Mouse (Mus musculus): Measurements from ENCODE around the gene Lrrc7. TPM values are rescaled to one million over a fixed set of nuclear protein-coding genes. Genes with fewer than 3 reads are reported as not detected.

Gene Lrrc7
- polyA plus RNA-seq, 1 experiment from 2014 or later = 2.8 TPM

DNA sequence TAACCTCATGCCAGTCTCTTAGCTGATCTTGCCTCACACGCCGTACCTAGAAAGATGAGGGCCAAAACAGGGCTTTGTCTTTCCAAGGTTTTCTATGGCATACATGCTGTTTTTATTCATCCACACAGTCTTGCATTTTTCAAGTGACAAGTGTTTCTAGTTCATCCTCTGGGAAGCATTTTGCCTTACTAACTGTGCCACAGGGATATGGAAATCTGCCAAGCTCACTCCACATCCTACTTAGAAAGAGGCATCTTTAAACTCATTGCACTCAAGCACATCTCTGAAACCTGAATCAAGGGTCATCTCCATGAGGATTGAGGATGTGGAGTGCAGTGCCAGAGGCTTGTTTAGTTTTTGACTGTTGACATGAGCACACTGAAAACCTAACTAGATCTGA is 199.9 kb downstream of the Lrrc7 start:
- no peaks in the 10 kb centered on the region for H3K36me3 ChIP-seq
- no peaks in the 10 kb centered on the region for H3K27me3 ChIP-seq
- H3K4me3 ChIP-seq = no peak overlapping the region
- H3K4me1 ChIP-seq = no peaks in the 10 kb centered on the region
- no peak overlapping the region for H3K4me2 ChIP-seq
- no peak overlapping the region for H3K27ac ChIP-seq
- no peak for ATAC-seq (ENCODE audit: insufficient number of reproducible peaks, insufficient read depth, low FRiP score, low TSS enrichment, low read depth)
- no peak overlapping the region for H3K9ac ChIP-seq
- H3K9me3 ChIP-seq = no peaks in the 10 kb centered on the region
- WGBS = 97% methylated on average over 2 of the region's 2 CpGs

DNA sequence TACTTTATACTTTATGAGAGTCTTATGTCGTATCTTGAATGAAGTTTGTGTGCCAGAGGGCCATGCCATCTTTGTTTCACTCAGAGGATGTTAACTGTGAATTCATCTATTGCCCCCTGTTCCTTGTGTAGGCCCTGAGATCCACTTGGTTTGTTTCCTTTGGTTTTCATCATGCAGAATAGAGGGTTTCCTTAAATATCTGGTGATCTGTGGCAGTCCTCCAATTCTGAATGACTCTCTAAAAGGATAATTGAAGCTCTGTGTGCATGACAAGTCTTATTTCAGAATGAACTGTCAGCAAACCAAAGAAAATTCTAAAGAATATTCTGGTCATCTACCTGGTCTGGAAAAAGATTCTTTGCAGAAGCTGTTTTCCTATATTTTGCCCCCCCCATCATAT is 205.3 kb downstream of the Lrrc7 start:
- no peak overlapping the region for H3K27ac ChIP-seq
- H3K4me2 ChIP-seq = no peak overlapping the region
- H3K4me3 ChIP-seq = no peak overlapping the region
- H3K36me3 ChIP-seq = no peaks in the 10 kb centered on the region
- no peaks in the 10 kb centered on the region for H3K27me3 ChIP-seq
- no peak for ATAC-seq (ENCODE audit: insufficient number of reproducible peaks, insufficient read depth, low FRiP score, low TSS enrichment, low read depth)
- H3K4me1 ChIP-seq = no peaks in the 10 kb centered on the region
- no peak overlapping the region for H3K9ac ChIP-seq
- no peaks in the 10 kb centered on the region for H3K9me3 ChIP-seq
- 85% methylated on average over 1 of the region's 1 CpGs for WGBS

DNA sequence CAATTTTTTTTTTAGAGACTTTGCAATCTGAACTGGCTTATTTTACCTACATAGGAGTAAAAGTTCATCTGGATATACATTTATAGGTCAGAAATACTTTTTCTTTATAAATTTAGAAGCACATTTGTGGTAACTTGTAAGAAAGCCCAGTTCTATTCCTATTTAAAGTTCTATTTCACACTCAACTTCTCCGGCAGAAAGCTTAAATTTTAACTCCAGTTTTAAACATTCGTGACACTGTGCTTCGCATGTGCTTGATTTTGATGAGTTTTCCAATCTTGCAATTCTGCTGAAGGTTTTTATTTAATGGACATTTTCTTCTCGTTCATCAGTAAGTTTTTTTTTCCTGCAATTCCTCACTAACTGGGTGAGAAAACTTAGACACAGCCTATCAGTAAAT is 205.8 kb downstream of the Lrrc7 start:
- H3K4me1 ChIP-seq = no peaks in the 10 kb centered on the region
- no peaks in the 10 kb centered on the region for H3K36me3 ChIP-seq

DNA sequence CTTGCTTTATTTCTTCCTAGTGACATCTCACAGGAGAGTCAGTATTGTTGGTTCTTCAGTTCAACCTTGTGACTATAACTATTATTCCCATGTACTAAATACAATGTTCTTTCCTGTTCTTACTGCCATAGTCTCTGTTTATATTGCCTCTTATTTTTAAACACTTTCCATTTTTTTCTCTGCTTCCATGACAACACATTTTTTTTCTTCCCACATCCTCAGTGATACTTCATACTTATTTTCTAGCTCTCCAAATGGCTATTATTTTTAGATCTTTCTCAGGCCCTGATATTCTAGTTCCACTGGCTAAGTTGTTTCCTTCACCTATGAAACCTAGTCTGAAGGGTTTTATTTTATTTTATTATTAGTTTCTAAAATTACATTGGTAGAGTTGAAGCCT is 221.2 kb downstream of the Lrrc7 start:
- H3K4me2 ChIP-seq = no peak overlapping the region
- no peak overlapping the region for H3K27ac ChIP-seq
- H3K9ac ChIP-seq = no peak overlapping the region
- no peaks in the 10 kb centered on the region for H3K36me3 ChIP-seq
- H3K27me3 ChIP-seq = no peaks in the 10 kb centered on the region
- ATAC-seq (ENCODE audit: insufficient number of reproducible peaks, insufficient read depth, low FRiP score, low TSS enrichment, low read depth) = no peak
- no peak overlapping the region for H3K4me3 ChIP-seq
- H3K4me1 ChIP-seq = no peaks in the 10 kb centered on the region
- no peaks in the 10 kb centered on the region for H3K9me3 ChIP-seq

More for the DNA sequence above, 205.8 kb downstream of the Lrrc7 start:
- Histone ChIP-seq H3K9me3 (no peaks in the 10 kb centered on the region), H3K27ac (no peak overlapping the region), H3K9ac (no peak overlapping the region), H3K27me3 (no peaks in the 10 kb centered on the region), H3K4me3 (no peak overlapping the region), H3K4me2 (no peak overlapping the region)
- ATAC-seq (ENCODE audit: insufficient number of reproducible peaks, insufficient read depth, low FRiP score, low TSS enrichment, low read depth) = no peak
- 91% methylated on average over 4 of the region's 4 CpGs for WGBS

DNA sequence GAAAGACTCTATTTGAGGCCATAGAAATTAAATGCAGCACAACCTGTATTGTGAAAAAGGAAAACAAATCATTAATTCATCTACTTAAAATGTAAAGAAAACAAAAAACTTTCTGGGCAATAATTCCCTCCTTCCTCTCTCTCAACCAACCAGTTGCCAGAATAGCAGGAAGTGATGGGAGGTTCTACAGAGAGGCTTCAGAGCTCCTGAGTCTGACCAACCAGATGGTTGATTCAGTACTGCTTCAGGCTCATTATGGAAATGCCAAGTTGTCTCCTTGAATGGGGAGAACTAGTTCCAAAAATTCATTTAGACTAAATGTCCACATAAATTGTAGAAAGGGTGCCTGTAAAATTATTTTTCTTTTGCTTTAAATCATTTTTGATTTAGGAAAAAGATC is 231.9 kb downstream of the Lrrc7 start:
- no peaks in the 10 kb centered on the region for H3K36me3 ChIP-seq
- no peak for ATAC-seq (ENCODE audit: insufficient number of reproducible peaks, insufficient read depth, low FRiP score, low TSS enrichment, low read depth)
- no peak overlapping the region for H3K27ac ChIP-seq
- no peaks in the 10 kb centered on the region for H3K27me3 ChIP-seq
- no peak overlapping the region for H3K9ac ChIP-seq
- H3K4me1 ChIP-seq = no peaks in the 10 kb centered on the region
- no peak overlapping the region for H3K4me3 ChIP-seq
- H3K9me3 ChIP-seq = no peaks in the 10 kb centered on the region
- no peak overlapping the region for H3K4me2 ChIP-seq

DNA sequence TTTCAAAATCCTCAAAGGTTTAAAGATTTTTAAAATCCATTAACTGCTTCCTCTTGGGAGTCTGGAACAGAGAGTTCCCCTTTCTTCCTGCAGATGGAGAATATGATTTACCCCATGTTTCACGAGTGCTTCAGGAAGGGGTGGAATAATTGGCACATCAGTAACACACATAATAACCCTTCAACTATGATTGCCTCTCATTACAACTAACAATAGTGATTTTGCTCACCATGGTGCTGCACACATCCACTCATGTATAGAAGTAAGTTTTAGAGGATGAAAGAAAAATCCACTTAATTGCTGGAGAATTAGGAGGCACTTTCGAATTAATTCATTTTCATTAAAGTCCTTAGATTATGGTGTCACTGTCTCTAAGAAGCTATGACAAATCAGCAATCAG is 251.6 kb downstream of the Lrrc7 start:
- Histone ChIP-seq H3K4me3 (no peak overlapping the region), H3K36me3 (no peaks in the 10 kb centered on the region), H3K27me3 (no peaks in the 10 kb centered on the region), H3K4me2 (no peak overlapping the region), H3K9me3 (no peaks in the 10 kb centered on the region), H3K27ac (no peak overlapping the region), H3K4me1 (no peaks in the 10 kb centered on the region), H3K9ac (no peak overlapping the region)
- WGBS = 59% methylated on average over 2 of the region's 2 CpGs
- ATAC-seq (ENCODE audit: insufficient number of reproducible peaks, insufficient read depth, low FRiP score, low TSS enrichment, low read depth) = no peak

DNA sequence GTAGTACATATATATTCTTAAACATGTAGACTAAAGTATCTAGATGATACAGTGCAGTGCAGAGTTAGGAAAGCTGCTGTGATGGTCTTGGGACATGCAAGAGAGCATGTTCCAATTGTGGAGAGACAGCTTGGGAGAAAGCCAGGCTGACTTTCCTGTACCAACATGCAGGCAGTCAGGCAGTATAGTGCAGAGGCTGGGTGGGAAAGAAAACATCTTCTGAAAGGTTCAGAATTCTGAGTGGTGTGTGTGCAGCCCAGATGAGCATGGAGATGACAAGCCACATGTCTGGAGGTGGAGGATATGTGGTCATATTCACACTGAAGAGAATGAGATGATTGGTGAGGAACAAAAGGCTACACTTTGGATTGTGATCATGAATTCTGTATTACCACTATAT is 254.6 kb downstream of the Lrrc7 start:
- Histone ChIP-seq H3K9me3 (no peaks in the 10 kb centered on the region), H3K36me3 (no peaks in the 10 kb centered on the region), H3K4me1 (no peaks in the 10 kb centered on the region), H3K4me2 (no peak overlapping the region), H3K27me3 (no peaks in the 10 kb centered on the region), H3K4me3 (no peak overlapping the region), H3K9ac (no peak overlapping the region), H3K27ac (no peak overlapping the region)
- ATAC-seq (ENCODE audit: insufficient number of reproducible peaks, insufficient read depth, low FRiP score, low TSS enrichment, low read depth) = no peak

DNA sequence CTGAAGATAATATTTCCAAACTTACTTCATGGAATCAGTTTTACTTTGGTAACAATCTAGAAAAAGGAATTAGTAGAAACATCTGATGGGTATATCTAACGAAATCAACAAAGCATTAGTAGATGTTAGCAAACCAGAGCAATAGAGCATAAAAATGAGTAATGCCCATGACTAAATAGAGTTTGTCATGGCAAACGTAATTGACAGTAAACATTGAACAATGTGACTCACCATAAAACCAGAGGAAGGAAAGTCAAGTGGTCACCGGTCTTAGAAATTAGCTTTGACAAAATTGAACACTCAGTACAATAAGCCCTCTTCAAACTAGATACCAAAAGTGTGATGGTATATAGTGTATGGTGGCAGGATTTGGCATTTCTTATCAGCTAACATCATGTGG is 263.3 kb downstream of the Lrrc7 start:
- H3K4me1 ChIP-seq = no peaks in the 10 kb centered on the region
- no peaks in the 10 kb centered on the region for H3K9me3 ChIP-seq
- H3K36me3 ChIP-seq = no peaks in the 10 kb centered on the region
- no peak for ATAC-seq (ENCODE audit: insufficient number of reproducible peaks, insufficient read depth, low FRiP score, low TSS enrichment, low read depth)
- H3K27me3 ChIP-seq = no peaks in the 10 kb centered on the region
- no peak overlapping the region for H3K27ac ChIP-seq
- WGBS = 81% methylated on average over 3 of the region's 3 CpGs
- H3K9ac ChIP-seq = no peak overlapping the region
- no peak overlapping the region for H3K4me3 ChIP-seq
- no peak overlapping the region for H3K4me2 ChIP-seq

DNA sequence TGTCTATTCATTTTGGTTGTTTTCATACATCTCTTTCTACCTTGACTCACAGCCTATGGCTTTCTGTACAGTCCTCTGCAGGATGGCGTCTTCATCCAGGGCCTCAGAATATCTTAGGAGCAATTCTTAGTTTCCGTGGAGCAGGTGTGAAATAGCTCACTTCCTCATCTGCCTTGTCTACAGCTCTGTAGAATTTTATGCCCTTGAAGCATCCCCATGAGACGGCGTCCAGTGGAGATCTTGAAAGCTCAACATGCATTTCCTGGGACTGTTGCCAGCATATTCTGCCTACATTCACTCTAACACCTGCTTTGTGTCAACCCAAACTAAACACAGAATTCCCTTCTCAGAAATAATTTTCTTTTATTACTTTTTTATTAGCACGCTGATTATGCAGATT is 267.0 kb downstream of the Lrrc7 start:
- H3K4me3 ChIP-seq = no peak overlapping the region
- no peaks in the 10 kb centered on the region for H3K4me1 ChIP-seq
- H3K27me3 ChIP-seq = no peaks in the 10 kb centered on the region
- no peak overlapping the region for H3K4me2 ChIP-seq
- no peak for ATAC-seq (ENCODE audit: insufficient number of reproducible peaks, insufficient read depth, low FRiP score, low TSS enrichment, low read depth)
- H3K36me3 ChIP-seq = no peaks in the 10 kb centered on the region
- no peak overlapping the region for H3K27ac ChIP-seq
- no peak overlapping the region for H3K9ac ChIP-seq
- 78% methylated on average over 5 of the region's 5 CpGs for whole genome bisulfite sequencing
- H3K9me3 ChIP-seq = no peaks in the 10 kb centered on the region

DNA sequence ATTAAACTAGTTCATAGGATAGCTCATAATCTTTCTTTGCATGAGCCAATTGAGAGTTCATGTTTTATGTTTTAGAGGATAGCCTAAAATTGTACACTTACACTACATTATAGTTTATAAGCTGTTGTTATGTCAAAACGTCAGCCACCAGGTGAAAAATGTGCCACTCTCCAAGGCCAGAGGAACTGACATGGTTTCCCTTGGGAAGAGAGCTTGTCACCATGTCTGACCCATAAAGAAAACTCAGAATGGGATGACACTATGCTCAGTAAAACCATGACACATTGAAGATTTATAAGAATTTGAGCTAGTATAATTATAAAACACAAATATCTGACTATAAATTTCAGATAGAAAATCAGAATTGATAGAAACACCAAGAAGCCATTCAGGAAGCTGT is 277.6 kb downstream of the Lrrc7 start:
- H3K27me3 ChIP-seq = no peaks in the 10 kb centered on the region
- H3K36me3 ChIP-seq = no peaks in the 10 kb centered on the region
- H3K27ac ChIP-seq = no peak overlapping the region
- H3K9me3 ChIP-seq = no peaks in the 10 kb centered on the region
- ATAC-seq (ENCODE audit: insufficient number of reproducible peaks, insufficient read depth, low FRiP score, low TSS enrichment, low read depth) = no peak
- H3K4me3 ChIP-seq = no peak overlapping the region
- no peaks in the 10 kb centered on the region for H3K4me1 ChIP-seq
- no peak overlapping the region for H3K9ac ChIP-seq
- 55% methylated on average over 1 of the region's 1 CpGs for WGBS
- no peak overlapping the region for H3K4me2 ChIP-seq

DNA sequence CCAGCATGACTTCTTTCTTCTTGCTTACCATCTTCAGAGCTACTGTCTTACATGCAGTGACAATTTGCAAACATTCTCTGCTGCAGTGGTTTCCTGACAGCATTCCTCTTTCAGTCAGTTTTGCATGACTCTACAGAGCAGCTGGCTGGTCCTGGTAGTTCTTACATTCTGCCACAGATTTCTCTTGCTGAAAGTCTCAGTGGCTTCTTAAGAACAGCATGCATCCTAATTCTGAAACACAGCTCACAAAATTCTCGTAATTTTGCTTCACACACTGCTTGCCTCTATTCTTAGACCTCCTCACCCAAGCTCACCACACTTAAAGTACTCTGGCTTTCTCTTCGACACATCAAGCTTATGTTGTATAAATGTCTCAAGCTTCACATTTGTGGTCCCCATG is 283.4 kb downstream of the Lrrc7 start:
- H3K9me3 ChIP-seq = no peaks in the 10 kb centered on the region
- WGBS = 79% methylated on average over 2 of the region's 2 CpGs
- H3K27me3 ChIP-seq = no peaks in the 10 kb centered on the region
- no peak for ATAC-seq (ENCODE audit: insufficient number of reproducible peaks, insufficient read depth, low FRiP score, low TSS enrichment, low read depth)
- no peak overlapping the region for H3K4me2 ChIP-seq
- no peak overlapping the region for H3K27ac ChIP-seq
- no peaks in the 10 kb centered on the region for H3K4me1 ChIP-seq
- H3K36me3 ChIP-seq = no peaks in the 10 kb centered on the region
- H3K9ac ChIP-seq = no peak overlapping the region
- H3K4me3 ChIP-seq = no peak overlapping the region

DNA sequence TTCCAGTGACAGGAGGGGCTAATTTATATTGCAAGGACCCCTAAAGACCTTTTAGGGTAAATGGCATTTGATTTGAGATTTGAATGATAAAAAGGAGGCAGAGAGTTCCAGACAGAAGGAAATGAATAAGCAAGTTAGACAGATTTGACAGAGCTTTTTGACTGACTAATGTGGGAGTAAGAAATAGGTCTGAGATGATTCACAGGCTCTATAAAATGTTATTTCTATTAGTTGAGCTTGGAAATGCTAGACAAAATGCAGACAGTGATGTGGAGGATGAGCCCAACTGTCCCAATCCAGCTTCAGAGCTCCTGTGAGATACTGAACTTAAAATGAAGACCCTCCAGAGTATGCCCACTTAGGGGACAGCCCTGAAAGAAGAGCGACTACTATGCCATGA is 289.3 kb downstream of the Lrrc7 start:
- Histone ChIP-seq H3K36me3 (no peaks in the 10 kb centered on the region), H3K27me3 (no peaks in the 10 kb centered on the region), H3K27ac (no peak overlapping the region), H3K4me3 (no peak overlapping the region), H3K4me1 (no peaks in the 10 kb centered on the region), H3K9me3 (no peaks in the 10 kb centered on the region), H3K4me2 (no peak overlapping the region), H3K9ac (no peak overlapping the region)
- ATAC-seq (ENCODE audit: insufficient number of reproducible peaks, insufficient read depth, low FRiP score, low TSS enrichment, low read depth) = no peak
- 81% methylated on average over 1 of the region's 1 CpGs for WGBS

DNA sequence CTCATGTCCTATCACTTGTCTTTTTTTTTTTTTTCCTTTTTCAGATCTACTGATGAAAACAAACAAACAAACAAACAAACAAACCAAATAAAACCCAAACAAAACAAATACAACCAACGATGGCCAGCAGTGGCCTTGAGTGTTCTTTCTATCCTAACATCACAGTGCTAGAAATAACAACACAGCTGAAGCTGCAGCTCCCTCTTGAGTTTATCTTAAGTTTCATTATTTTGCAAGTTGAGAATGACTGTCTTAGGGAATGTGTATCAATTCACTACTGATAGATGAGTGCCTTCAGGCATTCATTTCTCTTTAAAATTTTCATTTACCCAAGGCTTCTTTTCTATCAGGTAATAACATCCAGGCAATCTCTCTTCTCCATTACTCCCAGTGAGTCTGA is 291.1 kb downstream of the Lrrc7 start:
- no peak overlapping the region for H3K4me3 ChIP-seq

More for the DNA sequence above, 291.1 kb downstream of the Lrrc7 start:
- Histone ChIP-seq H3K27ac (no peak overlapping the region), H3K36me3 (no peaks in the 10 kb centered on the region), H3K9ac (no peak overlapping the region), H3K9me3 (no peaks in the 10 kb centered on the region), H3K4me2 (no peak overlapping the region), H3K27me3 (no peaks in the 10 kb centered on the region), H3K4me1 (no peaks in the 10 kb centered on the region)
- ATAC-seq (ENCODE audit: insufficient number of reproducible peaks, insufficient read depth, low FRiP score, low TSS enrichment, low read depth) = no peak
- WGBS = 76% methylated on average over 1 of the region's 1 CpGs
